Mouse (Mus musculus) intestine, postnatal 0 days (tissue): Measurements from ENCODE around the gene Gm11084. TPM values are rescaled to one million over a fixed set of nuclear protein-coding genes. Genes with fewer than 3 reads are reported as not detected.

Experiments used
- ATAC-seq: fragments of 200-750 bp; cut with Nextera tagmentation; 2 replicates; pipeline ENCODE4 v1.8.0; 2017; ENCODE audit warnings: mild to moderate bottlenecking, moderate TSS enrichment, moderate library complexity
- H3K27ac ChIP-seq: fragments of 300-500 bp; sonication (generic); 2 replicates; pipeline ENCODE4 v1.5.1; 2014; ENCODE audit warnings: mild to moderate bottlenecking, low read depth, low read length, moderate library complexity
- H3K27me3 ChIP-seq: fragments of 300-500 bp; sonication (generic); replicated peaks from 2 replicates; pipeline ENCODE4 v1.6.1; 2014; ENCODE audit warnings: low read length, mixed read lengths; ENCODE audit not compliant: control insufficient read depth, insufficient read depth
- H3K36me3 ChIP-seq: fragments of 300-500 bp; sonication (generic); 2 replicates; pipeline ENCODE4 v1.6.1; 2014; ENCODE audit warnings: mild to moderate bottlenecking, moderate library complexity; ENCODE audit not compliant: control insufficient read depth, insufficient read depth
- H3K4me1 ChIP-seq: fragments of 300-500 bp; sonication (generic); replicated peaks from 2 replicates; pipeline ENCODE4 v1.6.1; 2014; ENCODE audit warnings: antibody characterized with exemption, low read length, mixed read lengths; ENCODE audit not compliant: control insufficient read depth, insufficient read depth
- H3K4me2 ChIP-seq: fragments of 300-500 bp; sonication (generic); replicated peaks from 2 replicates; pipeline ENCODE4 v1.6.1; 2014; ENCODE audit warnings: low read depth, mild to moderate bottlenecking, moderate library complexity
- H3K4me3 ChIP-seq: fragments of 300-500 bp; sonication (generic); 2 replicates; pipeline ENCODE4 v1.5.1; 2014; ENCODE audit warnings: low read depth, low read length
- H3K9ac ChIP-seq: fragments of 300-500 bp; sonication (generic); 2 replicates; pipeline ENCODE4 v1.6.1; 2014; ENCODE audit warnings: mild to moderate bottlenecking, low read depth, low read length
- H3K9me3 ChIP-seq: fragments of 300-500 bp; sonication (generic); 2 replicates; pipeline ENCODE4 v1.6.1; 2016; ENCODE audit warnings: mixed run types; ENCODE audit not compliant: control insufficient read depth
- CTCF ChIP-seq: sonication (generic); IDR thresholded peaks from 2 replicates; pipeline ENCODE4 v1.5.1; 2016; ENCODE audit warnings: low read depth, mild to moderate bottlenecking, control low read depth, antibody characterized with exemption, moderate library complexity
- WGBS: fragments of 180-500 bp; shearing (Covaris S2); extraction: QIAGEN DNeasy Blood & Tissue Kit; methylation state at CpG from one replicate; pipeline ENCODE4 v1.1.7; 2014; 5-methylcytosine and 5-hydroxymethylcytosine counted together
- microRNA-seq: library from miRNA; unstranded; fragments of <30 nt; microRNA quantifications from one replicate; pipeline ENCODE4, GENCODE M21; 2016
- polyA plus RNA-seq: library from polyadenylated mRNA; unstranded; fragments of >200 nt; fragmentation: Nextera tagmentation; extraction: Ambion mirVana; gene quantifications from 2 replicates; pipeline ENCODE4 v1.2.1, GENCODE M21; 2015

Gene Gm11084
- polyA plus RNA-seq, 1 experiment from 2014 or later, result not detected

- H3K27me3 ChIP-seq, result no peaks in the 10 kb centered on the region
- no peak overlapping the region for H3K27ac ChIP-seq
- H3K36me3 ChIP-seq, result no peaks in the 10 kb centered on the region
- no peak overlapping the region for H3K4me2 ChIP-seq
- 91% methylated on average over 10 of the region's 10 CpGs for WGBS
- no peak for TF ChIP-seq CTCF
- no peak overlapping the region for H3K9ac ChIP-seq
- no peaks in the 10 kb centered on the region for H3K4me1 ChIP-seq
- ATAC-seq, result no peak
- H3K4me3 ChIP-seq, result no peak overlapping the region
- H3K9me3 ChIP-seq, result no peaks in the 10 kb centered on the region
Observed at GRCm38 (mm10) chr2:72924981-72925380, 61.5 kb downstream of the Gm11084 start.

Small RNA genes within 50 kb of the gene (microRNA-seq; reads per million reads assigned to microRNA genes)
- not detected for gene Gm25960

Other genes with a start within 250 kb of the Gm11084 start
- gene Sp3, start 6.3 kb downstream of the Gm11084 start, polyA plus RNA-seq, result 25.4 and 28.0 TPM in 2 replicates
- gene Ola1, start 232.2 kb upstream of the Gm11084 start, polyA plus RNA-seq, result 42.3 and 43.3 TPM in 2 replicates